Mouse (Mus musculus): ENCODE results near the gene Kifap3.

- no peak for TF ChIP-seq POLR2A (IDR thresholded peaks at IDR 0.05; ENCODE audit: extremely low read depth, insufficient read depth, low read length)
- TF ChIP-seq CTCF (IDR thresholded peaks at IDR 0.05; ENCODE audit: extremely low read depth, insufficient read depth, low read length) = no peak
Observed at GRCm38 (mm10) chr1:163835062-163835461, 55.7 kb downstream of the Kifap3 start.
